Mouse (Mus musculus) heart, postnatal 10 days (tissue): ENCODE data around the gene Vstm2b. TPM values are rescaled to one million over a fixed set of nuclear protein-coding genes. Genes with fewer than 3 reads are reported as not detected.

Experiments
- total RNA-seq, 2 experiments: library from RNA; stranded (reverse); gene quantifications; 2 replicates each; pipeline ENCODE4 v1.2.3; 2021

Vstm2b gene
- total RNA-seq, 2 experiments from 2014 or later = 0.30 to 0.69 TPM

Other genes with a start within 250 kb of the Vstm2b start
- not detected for gene 4930433I11Rik, start 89.2 kb downstream of the Vstm2b start, total RNA-seq
- not detected for gene Gm4884, start 134.4 kb downstream of the Vstm2b start, total RNA-seq